Mouse (Mus musculus) MN1 (cell line): ENCODE results near the gene Slc7a15.
A peak's percentile ranks its signal among the peaks of the same experiment; 100 is the strongest.
"Not testable (repeated sequence)": the region's sequence is repeated elsewhere in the genome, so short reads cannot be mapped to it uniquely, and the experiment has no call there.

ENCODE experiments used
- DNase-seq: peaks from one replicate; pipeline ENCODE4 v3.0.0-alpha.2; 2016; ENCODE audit warnings: low spot score

Gene Slc7a15

DNA sequence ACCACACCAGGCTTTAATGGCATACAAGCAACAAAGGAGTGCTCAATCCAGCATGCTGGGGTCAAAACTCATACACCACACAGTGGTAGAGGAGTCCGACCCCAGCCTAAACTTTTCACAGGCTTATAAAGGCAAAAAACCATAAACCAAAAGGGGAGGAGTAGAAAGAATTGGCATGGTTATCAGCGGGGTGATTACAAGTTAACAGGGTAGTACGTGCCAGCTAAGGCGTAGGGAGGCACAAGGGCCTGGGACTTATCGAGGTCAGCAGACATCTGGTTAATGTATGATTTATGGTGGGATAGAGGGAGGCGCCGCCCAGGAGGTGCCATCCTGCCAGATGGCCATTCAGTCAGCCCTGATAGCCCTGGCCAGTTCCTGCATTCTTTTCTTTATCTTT is at the start of gene Slc7a15:
Gene Slc7a15, minus strand, starts transcription at position 101 of the 400 bp plus-strand sequence.
- DNase-seq = not testable (repeated sequence)

DNA sequence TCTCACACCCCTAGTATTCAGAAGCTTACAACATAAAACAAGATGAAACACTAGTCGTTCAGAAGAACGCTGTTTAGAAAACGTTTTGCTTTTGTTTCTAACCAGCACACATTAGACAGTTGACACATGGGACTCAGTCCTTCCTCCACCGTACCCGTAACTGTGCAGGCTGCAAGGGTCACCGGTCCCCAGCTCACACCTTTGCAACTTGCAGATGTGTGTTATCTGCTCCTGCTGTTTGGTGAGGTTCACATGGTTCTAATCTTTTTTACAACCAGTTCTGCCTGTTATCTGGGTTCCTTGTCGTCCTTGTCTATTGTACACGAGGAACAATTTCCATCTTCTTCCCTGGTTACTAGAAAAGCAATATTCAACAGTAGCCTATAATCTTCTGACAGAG is 49.3 kb upstream of the Slc7a15 start:
- not testable (repeated sequence) for DNase-seq

DNA sequence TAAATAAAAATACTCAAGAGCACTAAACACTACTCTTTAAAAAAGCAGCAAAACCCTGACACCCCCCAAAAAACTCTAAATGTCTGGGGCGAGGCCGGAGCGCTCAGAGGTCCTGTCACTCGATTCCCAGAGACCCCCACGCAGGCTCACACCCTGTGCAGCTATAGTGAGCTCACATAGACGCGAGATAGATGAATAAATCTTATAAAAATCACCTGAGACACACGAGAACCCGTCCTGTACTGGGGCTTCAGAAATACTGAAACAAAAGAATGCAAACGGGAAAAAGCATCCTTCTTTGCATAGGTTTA is 42.5 kb upstream of the Slc7a15 start:
- no peak for DNase-seq

DNA sequence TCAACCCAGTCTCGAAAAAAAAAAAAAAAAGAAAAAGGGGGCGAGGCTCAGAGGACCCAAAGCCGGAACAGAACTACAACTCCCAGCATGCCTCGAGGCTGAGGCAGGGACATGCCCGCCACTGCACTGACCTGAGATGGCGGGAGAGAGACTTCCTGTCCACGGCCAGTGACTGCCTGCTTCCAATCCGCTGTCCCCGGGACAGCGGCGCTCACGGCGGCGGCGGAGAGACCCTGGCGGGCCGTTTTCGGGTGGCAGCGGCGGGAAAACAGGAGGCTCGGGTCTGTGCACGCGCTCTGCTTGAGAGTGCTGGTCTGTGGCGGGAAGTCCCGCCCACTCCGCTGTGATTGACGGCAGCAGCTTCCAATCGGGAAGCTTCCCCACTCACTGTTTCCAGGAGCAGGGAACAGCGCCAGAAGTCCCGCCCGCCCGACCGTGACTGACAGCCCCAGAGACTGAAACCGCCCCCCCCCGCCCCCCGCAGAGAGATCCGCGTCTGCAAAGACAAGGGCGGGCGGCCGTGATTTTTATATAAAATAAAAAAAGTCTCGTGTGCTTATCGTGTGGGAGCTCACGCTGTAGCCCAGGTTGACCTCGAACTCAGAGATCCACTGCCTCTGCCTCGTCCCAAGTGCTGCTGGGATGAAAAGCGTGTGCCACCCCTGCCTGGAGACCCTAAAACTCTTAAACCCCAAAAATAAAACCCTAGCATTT is 42.0 kb upstream of the Slc7a15 start:
- peak; percentile 96 for DNase-seq

DNA sequence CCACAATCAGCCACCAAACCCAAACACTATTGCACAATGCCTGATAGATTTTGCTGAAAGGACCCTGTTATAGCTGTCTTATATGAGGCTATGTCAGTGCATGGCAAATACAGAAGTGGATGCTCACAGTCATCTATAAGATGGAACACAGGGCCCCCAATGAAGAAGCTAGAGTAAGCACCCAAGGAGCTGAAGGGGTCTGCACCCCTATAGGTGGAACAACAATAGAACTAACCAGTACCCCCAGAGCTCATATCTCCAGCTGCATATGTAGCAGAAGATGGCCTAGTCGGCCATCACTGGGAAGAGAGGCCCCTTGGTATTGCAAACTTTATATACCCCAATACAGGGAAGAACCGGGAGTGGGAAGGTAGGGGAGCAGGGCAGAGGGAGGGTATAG is 41.3 kb upstream of the Slc7a15 start:
- not testable (repeated sequence) for DNase-seq

DNA sequence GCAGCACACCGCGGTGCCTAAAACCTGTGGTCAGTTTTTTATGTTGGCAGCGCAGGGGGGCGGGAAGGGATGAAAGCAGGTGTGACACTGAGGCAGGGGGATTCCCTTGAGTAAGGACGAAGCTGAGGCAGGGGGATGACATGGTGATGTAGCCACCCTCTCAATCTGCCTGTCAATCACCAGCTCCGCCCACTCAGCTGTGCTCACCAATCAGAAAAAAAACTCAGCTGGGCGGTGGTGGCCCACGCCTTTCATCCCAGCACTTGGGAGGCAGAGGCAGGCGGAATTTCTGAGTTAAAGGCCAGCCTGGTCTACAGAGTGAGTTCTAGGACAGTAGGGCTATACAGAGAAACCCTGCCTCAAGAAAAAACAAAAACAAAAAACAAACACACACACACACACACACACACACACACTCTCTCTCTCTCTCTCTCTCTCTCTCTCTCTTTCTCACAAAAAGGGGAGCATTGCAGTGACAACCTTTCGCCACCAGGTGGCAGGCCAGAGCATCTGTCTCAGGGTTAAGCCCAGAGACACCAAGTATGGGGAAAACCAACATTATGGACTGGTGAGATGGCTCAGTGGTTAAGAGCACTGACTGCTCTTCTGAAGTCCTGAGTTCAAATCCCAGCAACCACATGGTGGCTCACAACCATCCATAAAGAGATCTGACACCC is 39.7 kb upstream of the Slc7a15 start:
- DNase-seq = peak; percentile 85

DNA sequence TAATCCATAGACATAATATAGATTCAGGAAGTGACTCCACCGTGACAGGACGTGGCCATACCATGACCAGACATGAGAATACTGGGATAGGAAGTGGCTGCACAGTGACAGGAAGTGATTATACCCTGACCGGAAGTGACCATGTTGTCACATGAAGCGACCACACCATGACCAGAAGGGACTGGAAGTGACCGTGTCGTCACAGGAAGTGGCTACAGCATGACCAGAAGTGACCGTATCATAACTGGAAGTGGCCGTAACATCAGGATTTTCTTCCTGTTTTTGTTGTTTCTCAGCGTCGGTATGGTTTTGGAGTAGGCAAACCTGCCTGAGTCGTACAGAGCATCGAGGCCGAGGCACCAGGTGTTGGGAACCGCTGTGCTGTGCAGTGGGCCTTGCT is 38.1 kb upstream of the Slc7a15 start:
- peak; percentile 11 for DNase-seq

DNA sequence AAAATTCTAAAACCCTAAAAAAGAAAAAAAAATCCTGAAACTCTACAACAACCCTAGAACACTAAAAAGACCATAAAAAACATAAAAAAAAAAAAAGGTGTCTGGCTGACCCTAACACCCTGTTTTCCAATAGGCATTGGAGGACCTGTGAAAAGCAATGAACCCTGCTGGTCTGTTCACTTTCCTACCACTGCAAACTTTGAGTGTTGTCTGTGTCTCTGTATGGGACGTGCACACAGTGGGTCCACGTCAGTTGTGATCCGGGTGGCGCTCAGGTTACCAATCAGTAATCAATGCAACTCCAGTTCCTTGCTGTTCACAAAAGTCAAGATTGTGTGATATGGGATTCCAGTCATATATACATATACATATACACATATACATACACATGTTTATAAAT is 36.7 kb upstream of the Slc7a15 start:
- peak; percentile 40 for DNase-seq

DNA sequence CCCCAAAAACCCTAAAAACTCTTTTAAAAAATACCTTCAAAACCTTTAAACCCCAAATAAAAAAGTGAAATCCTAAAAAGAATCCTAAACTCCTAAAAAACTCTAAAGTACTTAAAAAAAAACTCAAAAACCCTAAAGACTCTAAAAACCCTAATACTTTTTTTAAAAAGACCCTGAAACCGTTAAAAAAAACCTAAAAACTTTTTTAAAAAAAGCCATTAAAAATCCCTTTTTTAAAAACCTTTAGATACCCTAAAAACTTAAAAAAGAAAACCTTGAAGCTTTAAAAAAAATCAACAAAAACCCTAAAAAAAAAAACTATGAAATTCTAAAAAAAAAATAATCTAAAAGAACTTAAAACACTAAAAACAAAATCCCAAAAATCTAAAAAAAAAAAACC is 35.4 kb upstream of the Slc7a15 start:
- DNase-seq = peak; percentile 38

DNA sequence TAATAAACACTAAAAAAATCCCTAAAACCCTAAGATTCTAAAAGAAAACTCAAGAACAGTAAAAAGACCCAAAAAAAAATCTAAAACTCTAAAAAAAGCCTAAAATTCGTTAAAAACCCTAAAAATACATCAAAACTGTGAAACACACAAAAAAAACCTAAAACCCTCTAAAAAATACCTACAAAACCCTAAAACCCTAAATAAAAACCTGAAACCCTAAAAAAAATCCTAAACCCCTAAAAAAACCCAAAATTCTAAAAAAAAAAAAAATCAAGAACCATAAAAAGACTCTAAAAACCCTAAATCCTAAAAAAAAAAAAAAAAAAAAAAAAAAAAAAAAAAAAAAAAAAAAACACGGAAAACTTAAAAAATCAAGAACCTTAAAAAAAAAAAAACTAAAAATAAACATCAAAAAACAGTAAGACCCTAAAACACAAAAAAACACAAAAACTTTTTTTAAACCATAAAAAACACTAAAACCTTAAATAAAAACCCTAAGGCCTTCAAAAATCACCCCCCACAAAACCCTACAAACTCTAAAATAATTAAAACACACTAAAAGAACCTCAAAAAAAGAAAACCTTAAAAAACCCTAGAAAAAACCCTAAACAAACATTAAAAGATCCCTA is 34.0 kb upstream of the Slc7a15 start:
- no peak for DNase-seq

DNA sequence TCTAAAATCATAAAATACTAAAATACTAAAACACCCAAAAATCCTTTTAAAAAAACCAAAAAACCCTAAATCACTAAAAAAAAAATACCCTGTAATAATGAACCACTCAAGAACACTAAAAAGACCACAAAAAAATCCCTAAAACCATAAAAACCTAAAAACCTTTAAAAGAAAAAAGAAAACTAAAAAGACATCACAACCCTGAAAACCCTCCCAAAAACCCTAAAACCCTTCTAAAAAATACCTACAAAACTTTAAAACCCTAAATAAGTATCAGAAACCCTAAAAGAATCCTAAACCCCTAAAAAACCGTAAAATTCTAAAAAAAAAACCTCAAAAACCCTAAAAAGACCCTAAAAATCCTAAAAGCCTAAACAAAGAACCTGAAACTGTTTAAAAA is 32.8 kb upstream of the Slc7a15 start:
- DNase-seq = no peak

DNA sequence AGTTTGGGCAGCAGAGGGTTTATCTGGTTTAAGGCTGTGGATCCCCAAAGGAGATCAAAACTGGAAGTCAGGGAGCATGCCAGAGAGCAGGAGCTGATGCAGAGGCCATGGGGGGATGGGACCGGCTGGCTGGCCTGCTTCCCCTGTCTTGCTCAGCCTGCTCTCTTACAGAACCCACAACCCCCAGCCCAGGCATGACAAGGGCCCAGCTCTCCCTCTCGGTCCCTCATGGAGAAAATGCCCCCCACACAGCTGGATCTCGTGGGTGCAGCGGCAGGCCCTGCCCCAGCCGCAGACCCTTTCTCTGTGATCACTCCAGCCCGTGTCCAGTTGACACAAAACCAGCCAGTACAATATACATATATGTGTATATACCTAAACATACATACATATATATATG is 30.7 kb upstream of the Slc7a15 start:
- DNase-seq = no peak

DNA sequence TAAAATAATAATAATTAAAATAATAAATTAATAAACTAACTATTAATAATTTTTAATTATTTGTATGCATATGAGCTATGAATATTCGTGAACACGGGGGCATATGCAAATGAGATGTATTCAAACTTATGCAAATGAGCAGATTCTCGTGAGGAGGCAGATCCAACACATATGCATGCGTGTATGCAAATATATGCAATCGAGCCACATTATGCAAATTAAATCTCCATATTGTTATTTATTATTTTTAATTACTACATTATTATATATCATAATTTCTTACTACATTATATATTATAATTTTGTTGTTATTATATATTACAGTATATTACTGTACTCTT is 21.8 kb upstream of the Slc7a15 start:
- DNase-seq = no peak

DNA sequence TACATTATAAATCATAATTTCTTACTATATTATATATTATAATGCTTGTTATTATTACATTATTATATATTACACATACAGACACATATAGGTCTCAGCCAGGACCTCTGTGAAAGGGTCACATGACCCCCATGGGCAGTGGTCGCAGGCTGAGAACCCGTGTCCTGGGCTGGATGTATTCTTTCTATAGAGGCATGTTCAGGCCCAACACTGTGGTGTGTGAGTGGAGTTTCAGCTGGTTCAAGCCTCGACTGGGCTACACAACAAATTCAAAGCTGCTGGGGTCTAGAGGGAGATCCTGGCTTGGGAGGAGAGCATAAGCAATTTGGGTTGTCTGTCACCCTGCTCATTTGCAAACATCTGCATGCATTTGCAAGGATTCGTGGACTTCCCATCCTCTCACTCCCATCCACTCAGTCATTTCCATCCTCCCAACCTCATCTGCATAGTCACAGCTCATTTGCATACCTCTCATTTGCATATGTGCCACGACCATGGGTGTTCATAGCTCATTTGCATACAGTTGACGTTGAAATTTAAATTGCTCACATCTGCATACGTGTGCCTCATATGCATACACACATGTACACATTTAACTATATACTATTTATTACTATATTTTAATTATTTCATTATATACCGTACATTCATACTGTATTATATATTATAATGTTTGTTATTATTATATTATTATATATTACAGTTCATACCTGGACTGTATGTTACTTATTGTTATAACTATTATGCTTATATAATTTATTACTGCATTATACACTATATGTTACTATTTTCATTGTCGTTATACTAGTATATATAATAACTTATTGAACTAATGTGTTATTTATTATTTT is 21.2 kb upstream of the Slc7a15 start:
- peak; percentile 21 for DNase-seq

DNA sequence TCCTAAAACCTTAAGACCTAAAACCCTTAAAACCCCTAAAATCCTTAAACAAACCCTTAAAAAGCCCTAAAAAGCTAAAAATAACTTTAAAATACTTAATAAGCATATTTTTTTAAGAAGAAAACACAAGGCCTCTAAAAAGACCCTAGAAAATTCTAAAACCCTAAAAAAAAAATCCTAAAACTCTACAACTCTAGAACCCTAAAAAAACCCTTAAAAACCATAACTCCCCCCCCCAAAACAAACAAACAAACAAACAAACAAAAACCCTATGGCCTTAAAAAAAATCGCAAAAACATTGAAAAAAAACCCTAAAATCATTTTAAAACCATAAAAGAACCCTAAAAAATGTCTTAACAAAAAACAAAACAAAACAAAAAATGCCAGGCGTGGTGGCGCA is 19.4 kb upstream of the Slc7a15 start:
- DNase-seq = peak; percentile 25

DNA sequence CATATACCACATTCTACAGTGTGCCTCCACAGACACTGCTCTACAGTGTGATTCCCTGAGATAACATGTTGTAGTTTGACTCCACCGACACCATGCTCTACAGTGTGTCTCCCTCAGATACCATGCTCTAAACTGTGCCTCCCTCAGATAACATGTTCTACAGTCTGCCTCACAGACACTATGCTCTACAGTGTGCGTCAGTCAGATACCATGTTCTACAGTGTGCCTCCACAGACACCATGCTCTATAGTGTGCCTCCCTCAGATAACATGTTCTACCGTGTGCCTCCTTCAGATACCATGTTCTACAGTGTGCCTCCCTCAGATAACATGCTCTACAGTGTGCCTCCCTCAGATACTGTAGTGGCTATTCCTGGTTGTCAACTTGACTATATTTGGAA is 10.2 kb upstream of the Slc7a15 start:
- DNase-seq = no peak

DNA sequence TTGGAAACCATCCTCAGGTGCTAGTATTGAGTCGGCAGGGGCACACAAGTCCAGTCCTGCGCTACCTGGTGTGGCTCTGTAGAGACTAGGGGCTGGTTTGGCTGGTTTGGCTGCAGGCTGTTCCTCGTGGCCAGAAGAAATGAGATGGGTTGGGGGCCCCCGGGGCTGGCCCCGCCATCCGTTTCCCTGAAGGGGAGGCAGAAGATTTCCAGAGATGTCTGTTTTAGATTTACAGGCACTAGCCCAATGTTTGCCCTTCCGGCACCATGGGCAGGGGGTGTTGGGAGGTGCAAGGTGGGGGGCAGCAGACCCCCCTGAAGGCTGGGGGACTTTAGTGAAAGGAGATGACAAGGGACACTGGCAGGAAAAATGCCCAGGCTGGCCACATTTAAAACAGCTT is 3.3 kb downstream of the Slc7a15 start:
- no peak for DNase-seq

DNA sequence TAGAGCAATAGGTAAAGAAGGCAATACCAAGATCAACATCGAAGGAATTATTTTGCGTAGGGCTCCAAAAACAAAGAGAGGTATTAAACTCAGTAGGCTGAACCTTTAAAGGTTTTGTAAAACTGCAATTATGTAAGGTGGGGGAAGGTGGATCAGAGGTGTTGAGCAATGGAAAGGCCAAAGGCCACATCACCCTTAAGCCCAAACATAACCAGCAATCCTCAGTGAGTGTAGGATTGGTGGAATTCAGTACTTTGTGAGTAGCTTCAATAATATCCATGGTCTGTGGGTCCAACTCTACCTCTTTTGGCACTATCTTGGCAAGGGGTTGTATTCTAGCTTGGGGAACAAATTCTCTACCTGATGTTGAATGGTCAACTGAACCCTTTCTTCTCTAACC is 7.5 kb downstream of the Slc7a15 start:
- not testable (repeated sequence) for DNase-seq

DNA sequence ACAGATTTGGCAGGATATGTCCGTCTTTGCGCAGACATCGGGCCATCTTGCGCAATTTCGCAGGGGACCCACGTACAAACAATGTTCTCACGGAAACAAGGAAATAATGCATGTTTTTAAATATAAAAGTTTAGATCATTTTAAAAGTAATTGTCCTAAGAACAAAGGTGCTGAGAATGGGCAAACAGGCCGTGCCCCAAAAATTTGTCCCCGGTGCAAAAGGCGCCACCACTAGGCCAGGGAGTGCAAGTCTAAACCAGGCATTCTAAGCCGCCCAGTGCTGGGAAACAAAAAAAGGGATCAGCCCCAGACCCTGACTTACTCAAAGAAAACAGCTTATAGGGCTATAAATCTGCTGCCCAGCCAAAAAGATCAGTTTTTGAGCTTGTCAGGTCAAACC is 25.5 kb downstream of the Slc7a15 start:
- no peak for DNase-seq

DNA sequence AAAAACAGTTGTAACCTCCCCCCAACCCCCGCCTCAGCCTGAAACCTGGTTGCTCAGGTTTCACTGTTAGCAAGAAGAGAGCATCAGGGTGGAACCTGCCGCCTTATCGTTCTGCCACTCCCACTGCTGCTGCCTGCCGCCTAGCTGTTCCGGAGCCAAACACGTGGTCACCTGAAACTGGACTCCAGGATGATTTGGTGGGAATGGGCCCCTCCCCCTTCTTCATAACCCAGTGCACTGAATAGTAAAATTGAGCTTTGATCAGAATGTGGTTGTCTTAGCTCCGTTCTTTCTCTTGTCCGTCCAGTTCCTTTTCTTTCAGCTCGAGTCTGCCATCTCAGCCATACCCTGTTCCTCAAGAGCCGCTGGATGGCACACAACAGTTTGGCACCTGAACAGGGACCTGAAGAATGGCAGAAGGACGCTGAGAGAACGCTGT is 26.9 kb downstream of the Slc7a15 start:
- DNase-seq = not testable (repeated sequence)

DNA sequence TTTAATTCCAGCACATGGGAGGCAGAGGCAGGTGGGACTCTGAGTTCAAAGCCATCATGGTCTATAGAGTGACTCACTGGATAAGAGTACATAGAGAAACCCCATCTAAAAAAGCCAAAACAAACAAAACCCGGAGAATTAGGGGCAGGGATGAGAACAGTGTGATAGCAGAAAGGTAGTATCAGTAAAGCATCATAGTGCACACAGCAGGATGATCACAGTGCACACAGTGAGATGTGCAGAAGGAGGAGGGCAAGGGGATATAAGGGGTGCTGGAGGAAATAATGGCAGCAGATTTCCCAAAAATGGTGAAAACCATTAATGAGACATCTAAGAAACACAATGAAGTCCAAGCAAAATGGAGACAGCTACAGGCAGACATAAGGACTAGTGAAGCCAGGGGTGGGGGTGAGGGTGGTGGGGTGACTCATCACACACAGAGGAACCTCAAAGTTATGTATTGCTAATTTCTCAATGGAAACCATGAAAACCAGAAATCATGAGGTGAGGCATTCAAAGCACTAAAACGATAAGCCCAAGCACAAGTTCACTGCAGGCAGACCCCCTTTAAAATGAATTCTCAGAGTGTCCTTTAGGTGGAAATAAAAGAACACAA is 27.5 kb downstream of the Slc7a15 start:
- not testable (repeated sequence) for DNase-seq

DNA sequence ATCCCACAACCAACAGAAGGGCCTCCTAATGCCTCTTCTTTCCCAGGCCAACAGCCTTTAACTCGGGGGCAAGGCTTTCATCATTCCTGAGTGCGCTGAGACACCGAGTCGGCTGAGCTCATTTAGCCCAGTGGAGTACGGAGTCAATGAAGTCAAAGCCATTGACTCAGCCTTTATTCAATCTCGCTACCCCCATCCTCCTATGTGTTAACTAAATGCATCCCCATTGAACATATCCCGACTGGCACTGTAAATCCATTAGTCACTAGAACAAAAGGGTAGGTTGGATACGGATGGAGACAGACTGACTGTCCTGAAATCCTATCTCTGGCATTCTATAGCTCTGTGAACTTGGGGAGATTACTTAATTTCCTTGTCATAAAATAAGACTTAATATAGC is 36.7 kb downstream of the Slc7a15 start:
- DNase-seq = not testable (repeated sequence)
